Mouse (Mus musculus): ENCODE measurements around the gene Sorcs2.

The Sorcs2 gene

GRCm38 (mm10) chr5:36397837-36398282 lies at the start of gene Sorcs2:
Sorcs2 (minus strand) TSS chr5:36398139.
- in situ Hi-C loops (cut with MboI, MseI), result loop anchor here (5.0 kb wide), 2 partner anchors 76 to 411 kb away; no protein-coding TSS in a partner anchor

- in situ Hi-C loops (cut with MboI, MseI), result loop anchor here (5.0 kb wide), 1 partner anchor 94 kb away; no protein-coding TSS in a partner anchor
Observed at GRCm38 (mm10) chr5:36446166-36446890, 48.4 kb upstream of the Sorcs2 start.

GRCm38 (mm10) chr5:36445028-36445427 lies 47.1 kb upstream of the Sorcs2 start:
- in situ Hi-C loops (cut with MboI, MseI), result loop anchor here (5.0 kb wide), 1 partner anchor 93 kb away; no protein-coding TSS in a partner anchor

- in situ Hi-C loops (cut with MboI, MseI), result loop anchor here (5.0 kb wide), 1 partner anchor 92 kb away; no protein-coding TSS in a partner anchor
Observed at GRCm38 (mm10) chr5:36444611-36445010, 46.7 kb upstream of the Sorcs2 start.

GRCm38 (mm10) chr5:36440741-36441140 lies 42.8 kb upstream of the Sorcs2 start:
- in situ Hi-C loops (cut with MboI, MseI), result no loop called here

GRCm38 (mm10) chr5:36436858-36437257 lies 38.9 kb upstream of the Sorcs2 start:
- in situ Hi-C loops (cut with MboI, MseI), result no loop called here

GRCm38 (mm10) chr5:36434398-36434967 lies 36.5 kb upstream of the Sorcs2 start:
- in situ Hi-C loops (cut with MboI, MseI), result no loop called here

- in situ Hi-C loops (cut with MboI, MseI), result no loop called here
Observed at GRCm38 (mm10) chr5:36431711-36432110, 33.8 kb upstream of the Sorcs2 start.

- in situ Hi-C loops (cut with MboI, MseI), result no loop called here
Observed at GRCm38 (mm10) chr5:36429551-36429950, 31.6 kb upstream of the Sorcs2 start.

- in situ Hi-C loops (cut with MboI, MseI), result no loop called here
Observed at GRCm38 (mm10) chr5:36427831-36428230, 29.9 kb upstream of the Sorcs2 start.

- in situ Hi-C loops (cut with MboI, MseI), result no loop called here
Observed at GRCm38 (mm10) chr5:36426404-36426803, 28.5 kb upstream of the Sorcs2 start.

GRCm38 (mm10) chr5:36424676-36425075 lies 26.7 kb upstream of the Sorcs2 start:
- in situ Hi-C loops (cut with MboI, MseI), result no loop called here

- in situ Hi-C loops (cut with MboI, MseI), result no loop called here
Observed at GRCm38 (mm10) chr5:36422689-36423088, 24.8 kb upstream of the Sorcs2 start.

- in situ Hi-C loops (cut with MboI, MseI), result no loop called here
Observed at GRCm38 (mm10) chr5:36419861-36420260, 21.9 kb upstream of the Sorcs2 start.

GRCm38 (mm10) chr5:36414712-36415331 lies 16.9 kb upstream of the Sorcs2 start:
- in situ Hi-C loops (cut with MboI, MseI), result no loop called here

- in situ Hi-C loops (cut with MboI, MseI), result loop anchor here (5.0 kb wide), 2 partner anchors 76 to 411 kb away; no protein-coding TSS in a partner anchor
Observed at GRCm38 (mm10) chr5:36398463-36399364, 775 bp upstream of the Sorcs2 start.

- in situ Hi-C loops (cut with MboI, MseI), result loop anchor here (5.0 kb wide), 2 partner anchors 75 to 410 kb away; no protein-coding TSS in a partner anchor
Observed at GRCm38 (mm10) chr5:36397384-36397759, 567 bp downstream of the Sorcs2 start.

GRCm38 (mm10) chr5:36396491-36397383 lies 1.2 kb downstream of the Sorcs2 start:
- in situ Hi-C loops (cut with MboI, MseI), result loop anchor here (5.0 kb wide), 2 partner anchors 74 to 409 kb away; no protein-coding TSS in a partner anchor

- in situ Hi-C loops (cut with MboI, MseI), result loop anchor here (5.0 kb wide), 2 partner anchors 74 to 409 kb away; no protein-coding TSS in a partner anchor
Observed at GRCm38 (mm10) chr5:36396011-36396410, 1.9 kb downstream of the Sorcs2 start.
